Mouse (Mus musculus) limb, embryonic 13.5 days (tissue): ENCODE measurements around the gene Gm20855. TPM values are rescaled to one million over a fixed set of nuclear protein-coding genes. Genes with fewer than 3 reads are reported as not detected.
"Not testable (repeated sequence)": the region's sequence is repeated elsewhere in the genome, so short reads cannot be mapped to it uniquely, and the experiment has no call there.

Experiments used
- ATAC-seq: fragments of 200-750 bp; cut with Nextera tagmentation; 2 replicates; pipeline ENCODE4 v1.8.0; 2017; ENCODE audit warnings: low read depth, moderate number of reproducible peaks, moderate TSS enrichment; ENCODE audit not compliant: low FRiP score
- H3K27ac ChIP-seq: fragments of 300-500 bp; sonication (generic); 2 replicates; pipeline ENCODE4 v1.5.1; 2015; ENCODE audit warnings: inconsistent platforms, mild to moderate bottlenecking, moderate library complexity
- H3K27me3 ChIP-seq: fragments of 300-500 bp; sonication (generic); 2 replicates; pipeline ENCODE4 v1.6.1; 2015; ENCODE audit warnings: mild to moderate bottlenecking, inconsistent platforms
- H3K36me3 ChIP-seq: fragments of 300-500 bp; sonication (generic); 2 replicates; pipeline ENCODE4 v1.6.1; 2015; ENCODE audit warnings: inconsistent platforms, mild to moderate bottlenecking, moderate library complexity
- H3K4me1 ChIP-seq: fragments of 300-500 bp; sonication (generic); 2 replicates; pipeline ENCODE4 v1.6.1; 2015; ENCODE audit warnings: inconsistent platforms
- H3K4me2 ChIP-seq: fragments of 300-500 bp; sonication (generic); replicated peaks from 2 replicates; pipeline ENCODE4 v1.6.1; 2015; ENCODE audit warnings: inconsistent platforms, mild to moderate bottlenecking, moderate library complexity
- H3K4me3 ChIP-seq: fragments of 300-500 bp; sonication (generic); 2 replicates; pipeline ENCODE4 v1.5.1; 2015; ENCODE audit warnings: moderate library complexity, mild to moderate bottlenecking, inconsistent platforms
- H3K9ac ChIP-seq: fragments of 300-500 bp; sonication (generic); 2 replicates; pipeline ENCODE4 v1.6.1; 2015; ENCODE audit warnings: mild to moderate bottlenecking, inconsistent platforms
- H3K9me3 ChIP-seq: fragments of 300-500 bp; sonication (generic); 2 replicates; pipeline ENCODE4 v1.6.1; 2016; ENCODE audit warnings: inconsistent platforms
- WGBS: fragments of 180-500 bp; shearing (Covaris S2); methylation state at CpG from one replicate; pipeline ENCODE4 v1.1.7; 2015; 5-methylcytosine and 5-hydroxymethylcytosine counted together
- polyA plus RNA-seq: library from polyadenylated mRNA; unstranded; fragments of >200 nt; fragmentation: Nextera tagmentation; extraction: Ambion mirVana; gene quantifications from 2 replicates; pipeline ENCODE4 v1.2.1, GENCODE M21; 2015

Gene Gm20855
- polyA plus RNA-seq: not detected in 2 replicates

- WGBS: no CpG with 5 or more reads among the region's 6 CpGs
- not testable (repeated sequence) for H3K4me3 ChIP-seq, H3K9ac ChIP-seq, H3K4me2 ChIP-seq, H3K9me3 ChIP-seq, H3K27ac ChIP-seq, H3K36me3 ChIP-seq, H3K27me3 ChIP-seq, H3K4me1 ChIP-seq, ATAC-seq
Observed at GRCm38 (mm10) chrY:35131733-35132132, at the start of gene Gm20855. Gm20855 (minus strand) TSS chrY:35131833.
